Mouse (Mus musculus) layer of hippocampus, postnatal 14 days (tissue): ENCODE results near the gene Tmf1. TPM values are rescaled to one million over a fixed set of nuclear protein-coding genes. Genes with fewer than 3 reads are reported as not detected.

Source experiments
- DNase-seq, 2 experiments: peaks; one replicate each; pipeline ENCODE4 v3.0.0; 2021 to 2022; ENCODE audit warnings: low spot score in 2 of 2, mixed read lengths in 1 of 2
- total RNA-seq, 2 experiments: library from RNA; stranded (reverse); gene quantifications; 2 replicates each; pipeline ENCODE4 v1.2.3; 2021

Gene Tmf1
- total RNA-seq, 2 experiments from 2014 or later, result 56.9 to 57.9 TPM

- DNase-seq, result no peak
These were observed 25.4 kb upstream of the Tmf1 start for GRCm38 (mm10) chr6:97204252-97204869.

DNA sequence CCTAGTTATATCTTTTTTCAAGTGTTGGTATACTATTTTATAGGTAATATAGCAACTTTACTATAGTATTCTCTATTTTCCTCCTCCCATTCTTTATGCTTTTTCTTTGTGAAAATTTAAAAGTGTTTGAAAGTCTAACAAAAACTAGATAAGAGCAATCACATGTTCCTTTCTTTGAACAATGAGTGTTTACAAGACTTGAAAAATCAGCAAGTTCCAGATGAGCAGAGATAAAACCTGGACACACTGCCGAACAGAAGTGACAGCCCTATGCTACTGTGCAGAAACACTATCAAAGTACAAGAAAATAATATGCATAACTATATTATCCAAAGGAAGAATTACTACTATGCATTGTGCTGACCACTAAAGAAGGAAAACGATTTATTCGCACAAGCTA lies 23.6 kb upstream of the Tmf1 start:
- no peak for DNase-seq

GRCm38 (mm10) chr6:97200437-97200836 lies 21.5 kb upstream of the Tmf1 start:
- DNase-seq, result no peak

DNA sequence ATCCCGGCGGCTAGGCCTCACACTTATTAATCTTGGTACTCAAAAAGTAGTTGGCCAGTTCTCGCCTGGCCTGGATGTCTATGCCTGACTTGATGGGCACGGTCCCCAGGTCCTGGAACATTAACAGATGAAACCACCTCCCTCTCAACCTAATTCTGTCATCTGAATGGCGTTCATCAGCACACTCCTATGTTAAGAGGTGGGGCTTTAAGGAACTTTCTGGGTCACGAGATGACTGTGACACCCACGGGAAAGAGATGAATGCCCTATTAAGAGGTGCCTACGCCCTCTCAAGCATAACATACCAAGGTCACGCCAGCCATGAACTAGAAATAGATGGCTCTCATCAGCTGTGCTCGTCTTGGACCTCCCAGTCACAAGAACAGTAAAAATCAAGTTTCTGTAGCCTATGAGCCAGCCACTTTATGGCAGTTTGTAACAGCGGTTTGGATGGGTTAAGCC lies 476 bp upstream of the Tmf1 start:
- DNase-seq, result no peak

- DNase-seq, result peak in 1 of 2 experiments; percentile 9
These were observed 3.2 kb downstream of the Tmf1 start for GRCm38 (mm10) chr6:97175716-97176115.

DNA sequence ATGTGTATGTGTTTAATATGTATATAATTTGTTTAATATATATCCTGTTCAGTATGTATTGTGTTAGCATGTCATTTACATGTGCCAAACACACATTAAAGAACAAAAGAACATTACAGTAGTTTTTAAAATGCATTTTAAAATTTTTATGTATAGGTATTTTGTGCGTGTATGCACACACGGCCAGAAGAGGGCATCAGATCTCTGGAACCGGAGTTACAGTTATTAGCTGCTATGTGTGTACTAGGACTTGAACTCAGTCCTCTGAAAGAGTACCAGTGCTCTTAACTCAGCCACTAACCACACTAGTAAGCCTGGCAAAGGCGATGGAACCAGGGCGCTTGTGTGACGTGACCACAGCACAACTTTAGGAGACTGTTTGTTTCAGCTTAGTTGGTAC lies 28.8 kb downstream of the Tmf1 start:
- DNase-seq, result no peak

- no peak for DNase-seq
These were observed 29.2 kb downstream of the Tmf1 start for GRCm38 (mm10) chr6:97149721-97150120.

GRCm38 (mm10) chr6:97148383-97149251 lies 30.3 kb downstream of the Tmf1 start, which contains the start of gene Eogt:
Eogt (minus strand) TSS chr6:97149182.
- DNase-seq, result peak; percentile 58 to 70

GRCm38 (mm10) chr6:97147755-97148382 lies 31.1 kb downstream of the Tmf1 start:
- DNase-seq, result peak; percentile 31 to 45

DNA sequence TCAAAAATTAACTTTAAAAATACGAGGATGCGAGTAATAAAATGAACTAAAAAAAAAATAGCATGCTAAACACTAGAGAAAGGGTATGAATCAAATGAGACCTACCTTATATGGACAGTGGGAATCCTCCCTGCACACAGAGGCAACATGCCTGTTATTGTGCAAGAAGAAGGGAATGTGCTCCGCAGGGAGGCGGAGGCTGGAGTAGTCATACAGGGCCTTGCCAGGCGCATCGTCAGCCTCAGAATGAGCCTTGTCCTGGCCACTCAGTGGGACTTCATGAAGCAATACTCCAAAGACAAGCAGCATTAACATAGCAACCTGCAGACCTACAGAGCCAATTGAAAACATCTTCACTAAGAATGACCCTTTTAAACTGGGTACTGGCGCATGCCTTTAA lies 33.8 kb downstream of the Tmf1 start:
- DNase-seq, result no peak

DNA sequence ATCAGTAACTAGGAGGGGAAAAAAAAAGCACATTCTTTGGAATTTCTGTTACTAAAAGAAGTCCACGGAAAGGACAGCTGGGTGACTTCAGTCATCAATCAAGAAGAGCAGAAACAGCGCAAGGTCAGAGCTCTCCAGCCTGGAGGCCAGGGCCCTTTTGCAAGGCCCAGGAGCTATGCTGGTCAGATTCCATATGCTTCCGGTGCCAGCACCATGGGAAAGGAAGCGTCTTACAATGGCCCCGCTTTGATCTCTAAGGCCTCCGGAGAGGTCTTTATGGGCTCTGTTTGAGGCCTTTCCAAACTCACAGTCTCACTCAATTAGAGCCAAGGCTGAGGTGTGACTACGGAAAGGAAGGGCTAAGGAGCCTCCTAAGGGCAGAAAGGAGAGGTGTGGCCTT lies 34.6 kb downstream of the Tmf1 start:
- no peak for DNase-seq

- no peak for DNase-seq
These were observed 36.3 kb downstream of the Tmf1 start for GRCm38 (mm10) chr6:97142611-97143010.

DNA sequence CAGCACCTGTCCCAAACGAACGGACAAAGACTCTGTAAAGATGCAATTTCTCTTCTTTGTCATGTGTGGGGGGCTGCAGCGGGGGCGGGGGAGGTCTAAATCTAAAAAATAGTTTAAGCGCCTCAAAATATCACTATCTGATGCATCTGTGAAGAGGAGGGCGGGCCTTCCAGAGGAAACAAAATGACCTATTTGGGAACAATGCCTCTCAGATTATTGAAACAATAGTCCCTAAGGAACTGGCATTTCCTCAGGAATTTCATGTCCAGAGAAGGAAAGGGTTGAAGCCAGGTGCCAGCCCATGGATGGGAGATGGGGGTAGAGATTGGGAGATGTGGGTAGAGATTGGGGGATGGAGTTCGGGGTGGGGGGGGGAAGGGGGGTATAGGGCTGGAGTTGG lies 37.1 kb downstream of the Tmf1 start:
- no peak for DNase-seq

GRCm38 (mm10) chr6:97132707-97133303 lies 46.1 kb downstream of the Tmf1 start:
- DNase-seq, result no peak

DNA sequence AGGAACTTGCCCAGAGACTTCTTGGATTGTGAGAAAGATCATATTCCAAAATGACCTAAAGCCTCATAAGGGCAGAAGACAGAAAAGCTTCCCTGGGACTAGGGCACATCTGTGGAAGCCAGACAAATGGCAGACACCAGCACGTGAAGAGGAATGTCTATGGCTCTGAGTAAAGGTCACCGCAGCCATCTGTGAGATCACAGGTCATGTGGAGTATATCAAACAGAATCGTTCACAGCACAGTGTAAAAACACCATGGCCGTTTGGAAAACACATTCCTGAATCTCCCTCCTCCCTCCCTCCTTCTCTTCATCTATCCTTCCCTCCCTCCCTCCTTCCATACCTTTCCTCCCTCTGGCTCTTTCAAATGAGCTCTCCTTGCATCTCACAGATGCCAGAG lies 47.1 kb downstream of the Tmf1 start:
- no peak for DNase-seq

- no peak for DNase-seq
These were observed 47.9 kb downstream of the Tmf1 start for GRCm38 (mm10) chr6:97130979-97131378.

DNA sequence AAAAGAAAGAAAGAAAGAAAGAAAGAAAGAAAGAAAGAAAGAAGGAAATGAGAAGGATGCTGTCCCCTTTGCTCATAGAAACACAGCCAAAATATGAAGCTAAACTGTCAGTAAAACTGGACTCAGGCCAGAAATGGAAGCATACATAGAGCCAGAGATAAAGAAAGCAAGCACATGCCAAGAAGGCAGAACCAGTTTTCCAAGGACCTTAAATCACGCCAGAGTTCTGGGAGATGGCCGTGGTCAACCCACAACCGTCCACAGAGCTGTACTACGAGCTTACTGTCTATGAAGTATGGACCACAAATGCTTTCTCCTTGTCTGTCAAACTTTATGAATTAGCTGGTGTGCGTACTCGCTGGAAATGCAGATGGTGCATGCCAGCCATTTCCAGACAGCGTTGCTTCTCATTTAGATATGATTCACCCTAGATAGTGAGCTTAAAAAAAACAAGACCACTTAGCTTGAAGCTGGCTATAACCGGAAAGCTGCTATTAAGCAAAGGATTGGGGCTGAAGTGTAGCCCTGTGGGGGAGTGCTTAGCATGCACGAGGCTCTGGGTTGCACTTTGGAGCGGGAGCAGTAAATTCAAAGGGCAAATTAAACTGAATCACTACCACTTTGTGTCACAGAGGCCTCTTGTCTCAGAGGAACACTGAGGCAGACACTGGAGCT lies 54.4 kb downstream of the Tmf1 start:
- peak in 1 of 2 experiments; percentile 16 for DNase-seq

GRCm38 (mm10) chr6:97120922-97121321 lies 58.0 kb downstream of the Tmf1 start:
- DNase-seq, result no peak

GRCm38 (mm10) chr6:97118327-97118726 lies 60.6 kb downstream of the Tmf1 start:
- DNase-seq, result no peak

DNA sequence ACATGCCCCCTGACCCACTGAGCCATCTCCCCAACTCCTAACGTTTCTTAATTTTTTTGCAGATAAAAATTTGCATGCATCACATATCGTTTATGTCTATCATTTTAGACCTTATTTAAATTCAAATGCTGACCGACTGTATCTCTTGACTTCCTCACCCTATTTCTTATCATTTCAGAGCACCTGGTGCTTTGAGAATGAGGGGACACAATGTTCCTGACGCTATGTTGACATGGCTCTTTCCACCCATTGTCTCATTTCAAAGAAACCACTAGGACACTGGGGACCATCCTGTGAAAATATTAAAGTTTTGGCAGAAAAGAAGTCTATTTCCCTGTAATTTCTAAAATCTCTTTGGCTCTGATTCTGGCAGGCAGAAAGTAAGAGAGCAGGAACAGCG lies 62.0 kb downstream of the Tmf1 start:
- DNase-seq, result no peak

DNA sequence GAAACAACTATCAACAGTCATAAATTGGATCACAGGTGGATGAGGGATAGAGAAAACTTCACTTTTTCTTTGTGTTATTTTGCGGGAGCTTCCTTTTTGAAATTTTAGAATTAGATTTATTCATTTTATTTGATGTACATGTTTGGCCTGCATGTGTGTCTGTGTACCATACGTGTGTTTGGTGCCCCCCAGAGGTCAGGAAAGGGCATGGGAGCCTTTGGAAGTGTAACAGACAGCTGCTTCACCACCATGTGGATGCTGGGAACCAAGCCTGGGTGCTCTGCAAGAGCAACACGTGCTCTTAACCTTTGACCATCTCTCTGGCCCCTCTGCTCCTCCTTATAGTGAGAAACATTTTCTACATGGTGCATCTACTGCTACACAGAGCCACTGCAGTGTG lies 64.1 kb downstream of the Tmf1 start:
- no peak for DNase-seq
